Mouse (Mus musculus) kidney, embryonic 16.5 days (tissue): Measurements from ENCODE around the gene Kmt2b. TPM values are rescaled to one million over a fixed set of nuclear protein-coding genes. Genes with fewer than 3 reads are reported as not detected.
A peak's percentile ranks its signal among the peaks of the same experiment; 100 is the strongest.

ENCODE experiments used
- ATAC-seq: fragments of 200-750 bp; cut with Nextera tagmentation; 2 replicates; pipeline ENCODE4 v1.8.0; 2017; ENCODE audit warnings: moderate TSS enrichment; ENCODE audit not compliant: low FRiP score, low TSS enrichment
- H3K27ac ChIP-seq: fragments of 300-500 bp; sonication (generic); 2 replicates; pipeline ENCODE4 v1.5.1; 2014; ENCODE audit warnings: low read length
- H3K27me3 ChIP-seq: fragments of 300-500 bp; sonication (generic); 2 replicates; pipeline ENCODE4 v1.6.1; 2014; ENCODE audit warnings: low read length, control low read depth, mixed read lengths; ENCODE audit not compliant: insufficient read depth
- H3K36me3 ChIP-seq: fragments of 300-500 bp; sonication (generic); 2 replicates; pipeline ENCODE4 v1.6.1; 2014; ENCODE audit warnings: low read length, control low read depth, mixed read lengths; ENCODE audit not compliant: insufficient read depth
- H3K4me1 ChIP-seq: fragments of 300-500 bp; sonication (generic); 2 replicates; pipeline ENCODE4 v1.6.1; 2014; ENCODE audit warnings: low read length, control low read depth, mixed read lengths; ENCODE audit not compliant: insufficient read depth
- H3K4me2 ChIP-seq: fragments of 300-500 bp; sonication (generic); replicated peaks from 2 replicates; pipeline ENCODE4 v1.6.1; 2014; ENCODE audit warnings: low read depth, low read length
- H3K4me3 ChIP-seq: fragments of 300-500 bp; sonication (generic); 2 replicates; pipeline ENCODE4 v1.5.1; 2014; ENCODE audit warnings: mild to moderate bottlenecking, low read length
- H3K9ac ChIP-seq: fragments of 300-500 bp; sonication (generic); replicated peaks from 2 replicates; pipeline ENCODE4 v1.6.1; 2014; ENCODE audit warnings: low read length
- H3K9me3 ChIP-seq: fragments of 300-500 bp; sonication (generic); 2 replicates; pipeline ENCODE4 v1.6.1; 2016; ENCODE audit warnings: low read length, control low read depth
- WGBS: fragments of 180-500 bp; shearing (Covaris S2); extraction: QIAGEN DNeasy Blood & Tissue Kit; methylation state at CpG from one replicate; pipeline ENCODE4 v1.1.7; 2014; 5-methylcytosine and 5-hydroxymethylcytosine counted together
- polyA plus RNA-seq: library from polyadenylated mRNA; unstranded; fragments of >200 nt; fragmentation: Nextera tagmentation; extraction: Ambion mirVana; gene quantifications from 2 replicates; pipeline ENCODE4 v1.2.1, GENCODE M21; 2015

Gene Kmt2b
- polyA plus RNA-seq, 1 experiment from 2014 or later, result 9.0 TPM

GRCm38 (mm10) chr7:30551445-30552101, 37.0 kb downstream of the Kmt2b start:
- no peaks in the 10 kb centered on the region for H3K27me3 ChIP-seq
- H3K4me3 ChIP-seq, result peak overlapping the region; percentile 76
- peak overlapping the region; percentile 99 for H3K27ac ChIP-seq
- no peaks in the 10 kb centered on the region for H3K9me3 ChIP-seq
- WGBS, result 3% methylated on average over 10 of the region's 10 CpGs
- peaks cover 37% of the 10 kb centered on the region for H3K36me3 ChIP-seq
- peak overlapping the region; percentile 87 for H3K9ac ChIP-seq
- peak overlapping the region; percentile 95 for H3K4me2 ChIP-seq
- ATAC-seq, result peak; percentile 66
- H3K4me1 ChIP-seq, result peaks cover 21% of the 10 kb centered on the region

GRCm38 (mm10) chr7:30550603-30551002, 37.9 kb downstream of the Kmt2b start:
- H3K4me3 ChIP-seq, result no peak overlapping the region
- peaks cover 21% of the 10 kb centered on the region for H3K4me1 ChIP-seq
- no peak for ATAC-seq
- no peak overlapping the region for H3K9ac ChIP-seq
- peaks cover 37% of the 10 kb centered on the region for H3K36me3 ChIP-seq
- no peak overlapping the region for H3K4me2 ChIP-seq
- H3K9me3 ChIP-seq, result no peaks in the 10 kb centered on the region
- WGBS, result 100% methylated on average over 1 of the region's 1 CpGs
- H3K27ac ChIP-seq, result no peak overlapping the region
- H3K27me3 ChIP-seq, result no peaks in the 10 kb centered on the region

GRCm38 (mm10) chr7:30549880-30550279, 38.6 kb downstream of the Kmt2b start:
- no peaks in the 10 kb centered on the region for H3K27me3 ChIP-seq
- H3K4me1 ChIP-seq, result peaks cover 21% of the 10 kb centered on the region
- ATAC-seq, result no peak
- H3K36me3 ChIP-seq, result peaks cover 32% of the 10 kb centered on the region
- no peak overlapping the region for H3K9ac ChIP-seq
- H3K4me2 ChIP-seq, result no peak overlapping the region
- no peak overlapping the region for H3K4me3 ChIP-seq
- H3K9me3 ChIP-seq, result no peaks in the 10 kb centered on the region
- H3K27ac ChIP-seq, result no peak overlapping the region
- 83% methylated on average over 2 of the region's 2 CpGs for WGBS

- no peak for ATAC-seq
- Histone ChIP-seq H3K9me3 (no peaks in the 10 kb centered on the region), H3K27me3 (no peaks in the 10 kb centered on the region), H3K4me3 (no peak overlapping the region), H3K36me3 (peaks cover 42% of the 10 kb centered on the region), H3K27ac (no peak overlapping the region), H3K4me1 (no peaks in the 10 kb centered on the region), H3K9ac (no peak overlapping the region), H3K4me2 (no peak overlapping the region)
- 89% methylated on average over 2 of the region's 2 CpGs for WGBS
Observed at GRCm38 (mm10) chr7:30544327-30544726, 44.2 kb downstream of the Kmt2b start.

GRCm38 (mm10) chr7:30540572-30540971, 48.0 kb downstream of the Kmt2b start:
- no peak overlapping the region for H3K4me3 ChIP-seq
- no peak overlapping the region for H3K9ac ChIP-seq
- 93% methylated on average over 7 of the region's 7 CpGs for WGBS
- no peak overlapping the region for H3K27ac ChIP-seq
- no peaks in the 10 kb centered on the region for H3K27me3 ChIP-seq
- no peak for ATAC-seq
- H3K36me3 ChIP-seq, result peaks cover 31% of the 10 kb centered on the region
- H3K4me1 ChIP-seq, result peaks cover 3% of the 10 kb centered on the region; the same call in 1 of the 2 replicates
- H3K4me2 ChIP-seq, result no peak overlapping the region
- H3K9me3 ChIP-seq, result no peaks in the 10 kb centered on the region

GRCm38 (mm10) chr7:30534633-30535577, 53.6 kb downstream of the Kmt2b start, which contains the start of gene Arhgap33:
Arhgap33 (minus strand) TSS chr7:30535060.
- peak within 1 kb of the TSS; percentile 82 for H3K9ac ChIP-seq
- H3K27ac ChIP-seq, result peak within 1 kb of the TSS; percentile 57; the same call in 1 of the 2 replicates
- peak; percentile 94 for ATAC-seq
- under 1% methylated on average over 54 of the region's 84 CpGs for WGBS
- no peaks in the 10 kb centered on the region for H3K9me3 ChIP-seq
- peaks cover 34% of the 10 kb centered on the region for H3K36me3 ChIP-seq
- H3K4me3 ChIP-seq, result peak within 1 kb of the TSS; percentile 76
- peak within 1 kb of the TSS; percentile 91 for H3K4me2 ChIP-seq
- H3K4me1 ChIP-seq, result peaks cover 22% of the 10 kb centered on the region
- no peaks in the 10 kb centered on the region for H3K27me3 ChIP-seq

- peaks cover 35% of the 10 kb centered on the region for H3K36me3 ChIP-seq
- H3K4me1 ChIP-seq, result peaks cover 22% of the 10 kb centered on the region
- WGBS, result 7% methylated on average over 20 of the region's 26 CpGs
- H3K27me3 ChIP-seq, result no peaks in the 10 kb centered on the region
- 0 out of 2 replicates have a peak overlapping the region, but pooled peaks have one; percentile 57 for H3K27ac ChIP-seq
- no peaks in the 10 kb centered on the region for H3K9me3 ChIP-seq
- H3K9ac ChIP-seq, result peak overlapping the region; percentile 82
- H3K4me2 ChIP-seq, result peak overlapping the region; percentile 91
- H3K4me3 ChIP-seq, result peak overlapping the region; percentile 76
- ATAC-seq, result peak; percentile 36
Observed at GRCm38 (mm10) chr7:30533941-30534632, 54.4 kb downstream of the Kmt2b start.

GRCm38 (mm10) chr7:30532931-30533330, 55.6 kb downstream of the Kmt2b start:
- H3K9ac ChIP-seq, result 0 out of 2 replicates have a peak overlapping the region, but pooled peaks have one; percentile 10
- no peak overlapping the region for H3K4me2 ChIP-seq
- no peaks in the 10 kb centered on the region for H3K27me3 ChIP-seq
- no peaks in the 10 kb centered on the region for H3K9me3 ChIP-seq
- peaks cover 22% of the 10 kb centered on the region for H3K4me1 ChIP-seq
- H3K27ac ChIP-seq, result no peak overlapping the region
- H3K36me3 ChIP-seq, result peaks cover 42% of the 10 kb centered on the region
- no peak for ATAC-seq
- H3K4me3 ChIP-seq, result no peak overlapping the region
- 39% methylated on average over 8 of the region's 8 CpGs for whole genome bisulfite sequencing

- H3K4me2 ChIP-seq, result no peak overlapping the region
- no peak for ATAC-seq
- WGBS, result 77% methylated on average over 9 of the region's 9 CpGs
- H3K27me3 ChIP-seq, result no peaks in the 10 kb centered on the region
- no peak overlapping the region for H3K4me3 ChIP-seq
- no peak overlapping the region for H3K27ac ChIP-seq
- peaks cover 45% of the 10 kb centered on the region for H3K36me3 ChIP-seq
- H3K9ac ChIP-seq, result peak overlapping the region; percentile 7; the same call in 1 of the 2 replicates
- H3K4me1 ChIP-seq, result peaks cover 30% of the 10 kb centered on the region
- no peaks in the 10 kb centered on the region for H3K9me3 ChIP-seq
Observed at GRCm38 (mm10) chr7:30531291-30531815, 57.2 kb downstream of the Kmt2b start.
